Mouse (Mus musculus): Measurements from ENCODE around the gene Ptprm. TPM values are rescaled to one million over a fixed set of nuclear protein-coding genes. Genes with fewer than 3 reads are reported as not detected.

The Ptprm gene
- total RNA-seq, 2 experiments from 2014 or later: 0.22 TPM; not detected in 1

- no peak for ATAC-seq (ENCODE audit: poor library complexity, severe bottlenecking)
Measured at GRCm38 (mm10) chr17:66750481-66751206, 603.6 kb downstream of the Ptprm start.

- ATAC-seq (ENCODE audit: poor library complexity, severe bottlenecking): no peak
Measured at GRCm38 (mm10) chr17:66749976-66750375, 604.3 kb downstream of the Ptprm start.

- no peak for ATAC-seq (ENCODE audit: poor library complexity, severe bottlenecking)
Measured at GRCm38 (mm10) chr17:66746506-66746905, 607.8 kb downstream of the Ptprm start.

- ATAC-seq (ENCODE audit: poor library complexity, severe bottlenecking): no peak
Measured at GRCm38 (mm10) chr17:66743321-66743720, 610.9 kb downstream of the Ptprm start.

- ATAC-seq (ENCODE audit: poor library complexity, severe bottlenecking): no peak
Measured at GRCm38 (mm10) chr17:66738779-66739345, 615.4 kb downstream of the Ptprm start.

- no peak for ATAC-seq (ENCODE audit: poor library complexity, severe bottlenecking)
Measured at GRCm38 (mm10) chr17:66738331-66738730, 615.9 kb downstream of the Ptprm start.

GRCm38 (mm10) chr17:66736450-66736849 is 617.8 kb downstream of the Ptprm start:
- ATAC-seq (ENCODE audit: poor library complexity, severe bottlenecking): no peak

- ATAC-seq (ENCODE audit: poor library complexity, severe bottlenecking): no peak
Measured at GRCm38 (mm10) chr17:66733541-66733940, 620.7 kb downstream of the Ptprm start.

- ATAC-seq (ENCODE audit: poor library complexity, severe bottlenecking): no peak
Measured at GRCm38 (mm10) chr17:66729979-66730378, 624.3 kb downstream of the Ptprm start.

- no peak for ATAC-seq (ENCODE audit: poor library complexity, severe bottlenecking)
Measured at GRCm38 (mm10) chr17:66720992-66721351, 633.3 kb downstream of the Ptprm start.

GRCm38 (mm10) chr17:66720200-66720991 is 633.9 kb downstream of the Ptprm start:
- ATAC-seq (ENCODE audit: poor library complexity, severe bottlenecking): no peak

GRCm38 (mm10) chr17:66712456-66713205 is 641.6 kb downstream of the Ptprm start:
- no peak for ATAC-seq (ENCODE audit: poor library complexity, severe bottlenecking)

- ATAC-seq (ENCODE audit: poor library complexity, severe bottlenecking): peak; percentile 84
Measured at GRCm38 (mm10) chr17:66711221-66712016, 642.8 kb downstream of the Ptprm start.

- ATAC-seq (ENCODE audit: poor library complexity, severe bottlenecking): peak; percentile 67
Measured at GRCm38 (mm10) chr17:66710568-66710967, 643.7 kb downstream of the Ptprm start.

GRCm38 (mm10) chr17:66708748-66709147 is 645.5 kb downstream of the Ptprm start:
- no peak for ATAC-seq (ENCODE audit: poor library complexity, severe bottlenecking)

- ATAC-seq (ENCODE audit: poor library complexity, severe bottlenecking): no peak
Measured at GRCm38 (mm10) chr17:66707684-66708083, 646.6 kb downstream of the Ptprm start.

GRCm38 (mm10) chr17:66701358-66702184 is 652.7 kb downstream of the Ptprm start:
- peak; percentile 54 for ATAC-seq (ENCODE audit: poor library complexity, severe bottlenecking)

GRCm38 (mm10) chr17:66699896-66700295 is 654.4 kb downstream of the Ptprm start:
- ATAC-seq (ENCODE audit: poor library complexity, severe bottlenecking): no peak

GRCm38 (mm10) chr17:66697650-66698049 is 656.6 kb downstream of the Ptprm start:
- no peak for ATAC-seq (ENCODE audit: poor library complexity, severe bottlenecking)
